Mouse (Mus musculus) embryonic stem cell, embryonic (primary cell): ENCODE results near the gene Ndufs4.
"Not testable (repeated sequence)": the region's sequence is repeated elsewhere in the genome, so short reads cannot be mapped to it uniquely, and the experiment has no call there.

Source experiments
- CTCF ChIA-PET, 4 experiments: fragments of 300-600 bp in 2 of 4; fragments of 350-600 bp in 2 of 4; sonication (Branson Sonifier 250); formaldehyde crosslinking; loops; one replicate each; lab custom pipeline; 2022; ENCODE audit warnings: inconsistent platforms in 2 of 4; lab: Charles Lee
- POLR2A ChIA-PET, 4 experiments: fragments of 300-600 bp in 2 of 4; fragments of 350-600 bp in 2 of 4; sonication (Branson Sonifier 250); formaldehyde crosslinking; loops; one replicate each; lab custom pipeline; 2022; ENCODE audit warnings: antibody characterized with exemption in 4 of 4, inconsistent platforms in 1 of 4; lab: Charles Lee

Gene Ndufs4

DNA sequence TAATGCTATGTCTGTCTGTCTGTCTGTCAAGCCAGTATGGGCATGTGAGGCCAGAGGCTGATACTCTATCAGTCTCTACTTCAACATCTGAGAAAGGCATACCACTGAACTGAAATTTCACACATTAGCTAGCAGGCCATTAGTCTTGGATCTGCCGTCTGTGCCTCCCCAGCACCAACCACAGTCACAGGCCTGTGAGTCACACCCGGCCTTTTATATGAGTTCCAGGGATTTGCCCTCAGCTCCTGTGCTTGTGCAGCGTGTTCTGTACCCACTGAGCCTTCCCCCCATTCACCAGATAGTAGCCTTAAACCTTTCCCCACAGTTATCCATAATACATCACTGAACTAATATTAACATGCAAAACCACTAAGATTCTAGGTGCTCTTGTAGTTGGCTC lies 26.0 kb downstream of the Ndufs4 start:
- POLR2A ChIA-PET = no interaction called here
- CTCF ChIA-PET = no interaction called here

DNA sequence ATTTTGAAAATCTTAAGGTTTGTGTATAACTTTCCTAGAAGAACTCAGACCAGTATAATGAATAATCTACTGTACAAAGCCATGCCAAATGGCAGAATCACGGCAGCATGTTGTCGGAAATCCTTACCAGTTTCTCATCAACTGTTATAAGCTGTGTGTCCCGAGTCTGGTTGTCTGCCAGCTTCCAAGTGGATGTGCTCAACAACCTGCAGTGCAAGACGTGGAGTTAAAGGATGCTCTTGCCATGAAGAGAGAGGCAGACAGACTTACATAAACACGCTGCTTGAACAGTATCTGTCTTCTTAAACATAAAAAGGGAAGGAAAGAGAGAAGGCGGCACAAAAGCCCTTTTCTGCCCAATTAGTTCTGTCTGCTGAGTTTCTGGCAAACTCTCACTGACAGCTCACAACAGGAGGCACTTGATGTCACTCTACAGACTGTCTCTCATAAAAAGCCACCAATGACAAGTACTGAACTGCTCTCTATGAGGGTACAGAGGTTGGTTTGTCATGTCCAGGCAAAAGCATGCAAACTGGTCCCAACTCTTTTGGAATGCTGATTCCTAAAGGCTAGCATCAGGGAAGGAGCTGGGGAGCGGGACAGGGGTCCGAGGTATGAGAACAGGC lies 36.6 kb downstream of the Ndufs4 start:
- POLR2A ChIA-PET = interaction anchor here in 1 of 4 experiments (1.1 kb wide), 1 partner anchor 11 kb away, joined by 4 read pairs; no protein-coding TSS in a partner anchor
- CTCF ChIA-PET = no interaction called here

DNA sequence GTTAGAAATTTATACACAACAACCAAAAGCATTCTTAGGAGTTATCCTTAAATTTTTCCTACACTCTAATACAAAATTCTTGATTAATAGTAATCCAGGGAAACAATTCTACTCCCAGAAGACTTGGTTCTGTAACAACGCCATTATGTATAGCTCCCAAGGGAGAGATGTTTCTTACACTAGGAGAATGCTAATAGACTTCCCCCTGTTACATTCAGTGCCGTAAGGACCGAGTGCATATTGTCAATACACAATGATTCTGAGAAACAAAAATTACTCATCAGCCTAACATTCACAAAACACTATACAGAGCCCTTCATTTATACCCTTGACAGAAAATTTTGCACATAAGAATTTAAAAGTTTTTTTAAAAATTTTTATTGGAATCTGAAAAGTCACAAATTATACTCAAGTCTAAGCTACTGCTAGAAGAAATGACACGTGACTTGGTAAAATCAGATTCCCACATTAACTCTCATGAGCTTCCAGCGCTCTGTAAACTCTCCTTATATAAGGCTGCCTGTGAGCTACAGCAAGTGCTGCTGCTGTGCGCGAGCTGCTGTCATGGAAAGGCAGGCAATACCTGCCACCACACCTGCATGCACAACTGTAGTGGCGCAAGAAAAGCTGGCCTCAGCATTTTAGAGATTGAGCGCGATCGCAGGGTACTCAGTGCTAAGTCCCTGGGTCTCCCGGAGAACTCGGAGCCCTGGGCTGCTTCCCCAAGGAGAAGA lies 42.9 kb downstream of the Ndufs4 start:
- ChIA-PET POLR2A (interaction anchor here in 2 of 4 experiments (0.6 to 1.9 kb wide), 4 partner anchors 9 to 43 kb away, joined by 3 to 6 read pairs (median 3); partner anchors contain the start of gene Ndufs4 (in 1 of the 2)), CTCF (no interaction called here)

DNA sequence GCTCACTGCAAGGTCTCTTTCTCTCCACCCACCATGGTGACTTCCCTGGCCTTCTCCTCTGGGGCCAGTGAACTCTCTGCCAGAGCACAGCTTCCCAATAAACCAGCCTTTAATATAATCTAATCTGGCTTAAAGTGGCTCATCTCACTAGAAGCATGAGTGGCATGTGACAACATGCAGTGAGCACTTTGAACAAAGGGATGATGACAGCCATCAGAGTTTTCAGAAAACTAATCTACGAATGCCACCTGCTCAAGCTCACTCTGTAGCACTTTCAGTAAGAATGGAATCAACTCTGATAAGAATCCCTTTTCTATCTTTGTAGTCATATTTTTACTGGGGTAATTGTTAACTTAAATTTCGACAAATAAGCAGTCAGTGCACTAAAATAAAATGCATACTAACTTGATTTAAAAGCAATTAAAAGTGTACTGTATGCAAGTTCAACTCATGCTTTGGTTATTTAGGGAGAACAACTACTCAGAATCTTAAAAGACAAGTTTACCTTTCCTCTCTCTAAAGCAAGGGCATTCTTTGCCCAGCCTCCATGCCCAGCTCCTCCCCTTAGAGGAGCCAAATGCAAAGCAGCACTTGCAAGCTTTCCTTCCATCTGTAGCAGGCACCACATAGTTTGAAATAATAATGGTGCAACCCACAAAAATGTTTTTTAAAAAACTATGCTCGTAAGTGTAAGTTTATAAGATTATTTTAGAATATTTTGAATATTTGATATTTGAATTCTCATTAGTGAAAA lies 43.7 kb downstream of the Ndufs4 start:
- ChIA-PET CTCF (no interaction called here), POLR2A (interaction anchor here in 1 of 4 experiments (1.9 kb wide), 1 partner anchor 8 kb away, joined by 6 read pairs; no protein-coding TSS in a partner anchor)

DNA sequence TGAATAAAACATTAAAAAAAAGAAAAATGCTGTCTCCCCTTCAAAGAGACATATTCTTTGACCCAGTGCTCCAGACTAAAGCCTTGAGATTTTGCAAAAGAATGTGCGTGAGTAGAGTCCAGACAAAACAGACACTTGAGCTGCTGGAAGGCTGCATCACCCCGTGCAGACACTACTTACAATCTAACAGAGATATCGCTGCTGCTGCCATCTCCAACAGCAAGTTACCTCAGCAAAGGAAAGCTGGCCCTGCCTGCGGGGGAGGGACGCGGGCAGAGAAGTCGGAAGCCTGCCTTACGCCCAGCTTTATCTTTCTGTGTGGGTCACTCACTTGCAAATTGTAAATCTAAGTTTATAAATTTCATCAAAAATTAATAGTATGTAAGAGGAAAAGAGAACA lies 45.1 kb downstream of the Ndufs4 start:
- ChIA-PET POLR2A (interaction anchor here in 1 of 4 experiments (0.6 kb wide), 1 partner anchor 453 kb away, joined by 3 read pairs; no protein-coding TSS in a partner anchor), CTCF (no interaction called here)

DNA sequence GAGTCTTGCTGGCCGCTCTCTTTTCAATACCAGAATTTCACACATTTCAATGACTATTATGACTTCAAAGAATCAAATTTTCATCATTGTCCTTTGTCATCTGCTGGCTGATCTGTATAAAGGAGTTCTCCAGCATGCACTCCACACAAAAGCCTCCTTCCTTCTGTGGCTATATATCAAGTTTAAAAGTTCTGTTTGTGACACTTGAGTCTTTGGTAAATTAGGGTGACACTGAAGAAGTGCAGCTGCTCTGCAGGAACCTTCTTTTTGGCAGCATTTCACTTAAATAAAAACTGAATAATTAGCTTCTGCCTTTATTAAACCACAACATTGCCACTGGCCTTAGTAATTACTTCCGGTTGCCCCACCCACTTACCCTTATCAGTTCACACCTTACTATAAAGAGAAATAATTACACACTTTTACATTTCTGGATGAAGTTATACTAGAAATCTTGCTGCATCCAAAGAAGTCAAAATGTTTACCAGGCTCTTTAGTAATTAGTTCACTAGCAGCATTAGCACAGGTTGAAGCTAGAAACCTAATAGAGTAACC lies 68.1 kb downstream of the Ndufs4 start:
- CTCF ChIA-PET = no interaction called here

DNA sequence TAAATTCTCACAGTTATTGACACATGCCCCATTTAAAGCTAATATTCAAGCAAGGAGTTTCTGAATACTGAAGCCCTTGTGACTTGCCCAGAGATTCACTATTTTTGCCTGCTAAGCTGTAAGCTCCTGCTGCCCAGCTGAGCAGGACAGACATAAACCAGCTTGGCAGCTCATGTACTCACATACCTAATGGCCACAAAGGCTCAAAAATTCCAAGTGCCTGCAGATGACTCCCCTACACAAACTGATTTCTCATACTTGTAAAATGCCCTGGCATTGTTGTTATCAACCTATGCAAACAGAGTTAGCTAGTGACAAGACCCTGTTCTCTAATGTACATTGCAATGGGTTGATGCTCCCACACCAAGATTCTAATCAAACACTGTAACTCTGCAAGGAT lies 68.9 kb downstream of the Ndufs4 start:
- POLR2A ChIA-PET = no interaction called here
- CTCF ChIA-PET = no interaction called here

More for the DNA sequence above, 68.1 kb downstream of the Ndufs4 start:
- POLR2A ChIA-PET = interaction anchor here in 1 of 4 experiments (1.2 kb wide), 1 partner anchor 14 kb away, joined by 3 read pairs; no protein-coding TSS in a partner anchor

DNA sequence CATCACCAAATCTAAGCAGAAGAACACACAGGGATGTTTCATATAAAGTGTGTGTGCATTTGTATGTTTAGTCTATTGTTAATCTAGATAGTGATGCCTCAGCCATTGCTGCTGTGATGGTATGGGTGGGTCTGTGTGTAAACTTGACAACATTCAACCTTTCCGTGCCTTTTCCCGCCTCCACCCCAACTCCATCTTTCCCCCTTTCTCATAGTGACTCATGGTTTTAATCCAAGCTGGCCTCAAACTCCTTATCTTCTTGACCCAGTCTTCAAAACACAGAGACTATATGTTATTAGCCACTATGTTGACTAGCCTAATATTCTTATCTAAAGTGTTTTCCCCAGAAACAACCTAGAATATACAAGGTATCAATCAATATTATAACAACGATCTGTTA lies 72.7 kb downstream of the Ndufs4 start:
- ChIA-PET POLR2A (interaction anchor here in 2 of 4 experiments (0.6 kb wide), 2 partner anchors 30 to 186 kb away, joined by 3 read pairs; no protein-coding TSS in a partner anchor), CTCF (no interaction called here)

DNA sequence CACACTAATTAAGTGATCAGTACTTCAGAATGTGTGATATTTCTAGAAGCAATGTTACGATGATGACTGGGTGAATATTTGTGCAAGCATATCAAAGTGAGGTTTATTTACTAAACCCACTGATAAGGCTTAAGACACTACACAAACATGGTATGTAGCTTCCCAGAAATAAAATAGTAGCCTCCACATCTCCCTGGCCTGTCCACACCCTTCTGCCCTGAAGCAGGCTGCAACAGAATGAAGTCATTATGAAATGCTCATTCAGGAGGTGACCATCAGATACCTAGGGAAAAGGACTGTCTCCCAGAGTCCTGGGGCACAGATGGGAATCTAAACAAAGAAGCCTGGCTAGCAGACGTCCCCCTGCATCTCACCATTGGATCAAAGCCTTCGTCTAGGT lies 73.1 kb downstream of the Ndufs4 start:
- ChIA-PET CTCF (no interaction called here), POLR2A (no interaction called here)

DNA sequence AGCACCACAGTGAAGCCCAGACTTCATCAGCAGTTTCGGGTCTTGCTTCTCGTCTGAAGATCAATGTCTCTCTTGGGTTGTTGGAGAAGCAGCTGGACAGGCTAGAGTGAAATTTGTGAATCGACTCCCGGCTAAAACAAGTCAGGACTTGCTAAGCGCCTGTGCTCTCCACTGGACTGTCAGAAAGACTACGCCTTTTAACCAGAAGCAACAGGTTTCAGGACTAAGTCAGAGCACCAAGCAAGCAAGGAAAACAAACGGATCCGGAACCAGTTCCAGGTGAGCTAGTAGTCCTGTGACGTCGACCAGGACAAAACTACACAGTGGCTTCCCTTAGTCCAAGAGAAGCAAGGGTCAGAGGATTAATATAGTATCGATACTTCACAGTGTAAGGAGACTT lies 77.5 kb downstream of the Ndufs4 start:
- CTCF ChIA-PET = interaction anchor here in 1 of 4 experiments (1.4 to 1.5 kb wide), 2 partner anchors 13 to 20 kb away, joined by 3 to 4 read pairs; no protein-coding TSS in a partner anchor
- POLR2A ChIA-PET = interaction anchor here in 3 of 4 experiments (0.6 to 2.7 kb wide), 7 partner anchors 11 to 87 kb away, joined by 3 to 10 read pairs (median 3); no protein-coding TSS in a partner anchor

DNA sequence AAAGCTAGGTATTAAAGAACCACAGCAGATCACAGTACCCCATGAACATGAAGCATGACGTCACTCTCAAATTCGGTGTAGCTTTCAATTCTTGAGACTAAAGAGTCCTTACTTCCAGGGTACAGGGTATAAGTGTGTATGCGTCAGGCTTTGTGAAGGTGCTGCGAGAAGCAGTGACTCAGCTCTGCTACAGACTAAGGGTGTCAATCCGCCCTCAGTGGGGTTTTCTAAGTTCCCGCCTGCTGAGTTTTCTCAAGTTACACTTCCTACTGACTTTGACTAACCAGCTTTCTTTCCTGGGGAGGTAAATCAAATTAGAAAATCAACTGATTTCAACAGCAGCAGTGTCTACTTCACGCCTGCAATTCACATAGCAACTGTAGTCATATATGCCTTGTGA lies 83.4 kb downstream of the Ndufs4 start:
- POLR2A ChIA-PET = interaction anchor here in 1 of 4 experiments (0.7 to 1.5 kb wide), 5 partner anchors 8 to 25 kb away, joined by 3 to 5 read pairs (median 4); no protein-coding TSS in a partner anchor
- CTCF ChIA-PET = interaction anchor here in 2 of 4 experiments (0.6 to 1.0 kb wide), 2 partner anchors 104 to 216 kb away, joined by 3 read pairs; no protein-coding TSS in a partner anchor

DNA sequence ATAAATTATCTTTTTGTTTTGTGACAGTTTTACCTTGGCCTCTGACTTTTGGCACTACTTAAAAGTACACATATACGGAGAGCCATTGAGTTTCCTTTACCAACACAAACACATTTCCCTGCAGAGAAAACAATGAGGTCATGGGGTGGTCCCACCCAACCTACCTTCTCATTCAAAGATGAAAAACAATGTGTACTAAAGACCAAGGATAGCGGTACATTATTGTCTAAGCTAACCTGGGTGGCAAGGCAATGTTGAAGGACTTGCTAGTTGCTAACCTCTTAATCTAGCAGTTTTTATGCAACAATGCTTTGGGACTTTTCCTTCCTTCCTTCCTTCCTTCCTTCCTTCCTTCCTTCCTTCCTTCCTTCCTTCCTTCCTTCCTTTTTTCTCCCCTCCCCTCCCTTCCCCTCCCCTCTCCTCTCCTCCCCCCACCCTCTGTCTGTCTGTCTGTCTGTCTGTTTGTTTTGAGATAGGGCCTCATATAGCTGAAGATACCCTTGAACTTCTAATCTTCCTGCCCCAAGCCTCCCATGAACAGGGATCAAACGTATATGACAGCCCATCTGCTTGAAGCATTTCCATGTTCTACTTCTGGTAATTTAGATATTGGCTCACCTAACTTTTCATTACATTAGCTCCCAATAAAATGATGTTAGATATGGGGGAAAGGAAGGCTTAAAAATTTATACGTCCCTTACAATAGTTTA lies 84.4 kb downstream of the Ndufs4 start:
- POLR2A ChIA-PET = interaction anchor here in 3 of 4 experiments (0.6 to 1.5 kb wide), 8 partner anchors 13 to 437 kb away, joined by 3 to 5 read pairs (median 4); partner anchors contain the start of genes Fst (in 1 of the 3) and Ndufs4 (in 1 of the 3)

DNA sequence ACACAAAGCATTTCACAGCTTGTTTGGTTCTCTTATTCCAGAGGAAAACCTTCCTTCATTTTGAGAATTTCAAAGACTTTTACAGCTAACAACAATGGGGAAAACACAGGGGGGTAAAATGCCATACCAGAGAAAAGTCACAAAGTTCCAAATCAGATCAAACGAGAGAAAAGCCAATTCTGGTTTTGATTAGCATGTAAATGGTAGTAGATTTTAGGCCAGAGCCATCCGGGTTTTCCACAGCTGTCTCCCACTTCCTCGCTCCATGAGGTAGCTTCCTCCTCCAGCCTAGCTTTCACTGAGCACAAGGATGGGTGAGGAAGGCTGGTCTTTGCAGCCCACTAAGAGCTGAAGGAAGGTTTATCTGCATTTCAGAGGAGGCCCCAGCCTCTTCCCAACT lies 90.3 kb downstream of the Ndufs4 start:
- CTCF ChIA-PET = interaction anchor here in 2 of 4 experiments (0.6 to 1.1 kb wide), 2 partner anchors 11 to 12 kb away, joined by 3 to 4 read pairs; no protein-coding TSS in a partner anchor
- POLR2A ChIA-PET = interaction anchor here (0.6 to 2.3 kb wide), 14 partner anchors 13 to 408 kb away, joined by 3 to 12 read pairs (median 4); no protein-coding TSS in a partner anchor

More for the DNA sequence above, 84.4 kb downstream of the Ndufs4 start:
- CTCF ChIA-PET = interaction anchor here in 2 of 4 experiments (0.6 to 1.0 kb wide), 2 partner anchors 105 to 215 kb away, joined by 3 read pairs; no protein-coding TSS in a partner anchor

DNA sequence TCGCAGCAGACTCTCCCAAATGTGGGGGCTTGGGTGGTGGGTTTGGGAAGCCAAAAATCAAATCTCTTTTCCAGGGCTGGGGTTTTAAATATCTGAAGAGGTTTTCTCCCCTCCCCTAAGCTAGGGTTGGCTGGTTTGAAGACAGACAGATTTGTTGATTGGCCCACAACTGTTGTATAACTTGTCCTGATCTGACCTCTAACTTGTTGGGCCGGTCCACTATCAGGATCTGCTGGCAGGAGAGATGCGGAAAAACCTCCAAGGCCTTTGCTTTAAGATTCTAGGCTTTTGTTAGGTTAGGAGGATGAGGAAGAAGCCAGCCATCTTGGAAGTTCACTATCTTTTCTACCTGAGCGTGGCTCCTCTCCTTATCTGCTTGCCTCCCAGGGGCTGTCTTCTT lies 91.5 kb downstream of the Ndufs4 start:
- ChIA-PET POLR2A (interaction anchor here in 1 of 4 experiments (1.3 to 2.1 kb wide), 6 partner anchors 8 to 26 kb away, joined by 3 to 12 read pairs (median 4); no protein-coding TSS in a partner anchor), CTCF (no interaction called here)

DNA sequence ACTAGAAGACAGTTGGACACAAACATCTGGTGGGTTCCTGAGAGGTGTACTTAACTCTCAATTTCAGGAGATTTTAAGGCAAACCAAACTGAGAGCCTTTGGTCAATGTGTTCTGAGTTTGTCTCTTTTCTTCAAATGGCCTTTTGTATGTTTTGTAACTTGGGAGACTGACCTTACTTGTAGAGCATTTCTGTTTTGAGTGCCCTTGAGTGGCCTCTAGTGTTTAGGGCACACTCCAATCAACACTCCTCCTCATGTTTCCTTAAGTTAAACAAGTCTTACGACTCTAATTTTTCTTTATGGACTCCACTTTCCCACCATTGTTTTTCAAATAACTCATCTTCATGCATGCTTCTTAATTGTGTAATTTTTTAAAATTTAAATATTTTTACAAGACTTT lies 98.6 kb downstream of the Ndufs4 start:
- POLR2A ChIA-PET = no interaction called here
- CTCF ChIA-PET = no interaction called here

DNA sequence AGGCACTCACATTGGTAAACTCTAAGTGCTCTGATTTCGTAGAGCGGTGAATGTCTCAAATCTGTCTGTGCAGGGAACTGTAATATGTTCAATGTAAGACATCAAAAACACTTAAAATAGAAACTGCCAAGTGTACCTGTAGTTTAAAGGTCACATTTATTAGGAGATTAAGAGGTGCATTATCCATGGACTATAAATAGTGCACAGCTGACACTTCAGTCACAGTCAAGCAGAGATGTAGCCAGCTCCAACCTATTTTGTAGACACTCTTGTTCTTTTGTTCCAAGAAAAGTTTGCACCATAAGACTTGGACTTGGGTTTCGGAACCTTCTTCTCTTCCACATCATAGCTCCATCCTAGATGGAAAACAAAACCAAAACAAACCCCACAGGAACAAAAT lies 99.5 kb downstream of the Ndufs4 start:
- CTCF ChIA-PET = no interaction called here

DNA sequence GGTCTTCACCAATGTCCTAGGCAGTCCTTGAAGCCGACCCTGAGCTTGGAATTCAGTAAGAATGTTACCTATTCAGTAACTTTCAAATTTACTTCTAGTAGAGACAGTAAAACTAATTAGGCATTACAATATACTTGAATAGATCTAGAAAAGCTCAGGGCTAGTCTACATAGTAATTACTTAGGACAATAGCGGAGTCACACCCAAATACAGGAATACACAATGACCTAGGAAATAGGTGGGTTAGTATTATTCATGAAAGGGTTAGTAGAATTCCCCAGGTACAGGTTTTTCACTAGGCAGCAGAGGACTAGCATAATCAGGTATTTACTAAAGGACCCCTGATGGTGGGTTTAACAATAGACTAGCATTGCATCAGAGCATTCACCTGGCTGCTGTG lies 109.4 kb downstream of the Ndufs4 start:
- POLR2A ChIA-PET = interaction anchor here in 3 of 4 experiments (1.1 to 3.3 kb wide), 5 partner anchors 14 to 128 kb away, joined by 3 to 12 read pairs (median 4); no protein-coding TSS in a partner anchor
- CTCF ChIA-PET = not testable (repeated sequence)

More for the DNA sequence above, 99.5 kb downstream of the Ndufs4 start:
- POLR2A ChIA-PET = interaction anchor here in 1 of 4 experiments (1.0 kb wide), 1 partner anchor 9 kb away, joined by 3 read pairs; no protein-coding TSS in a partner anchor
